Mouse (Mus musculus) lung, adult 10 weeks (tissue): Measurements from ENCODE around the gene Olfr873. TPM values are rescaled to one million over a fixed set of nuclear protein-coding genes. Genes with fewer than 3 reads are reported as not detected.

Experiments used
- polyA plus RNA-seq: library from polyadenylated mRNA; stranded (reverse); fragments of 350-450 nt; fragmentation: Illumina TruSeq; extraction: RNeasy Lipid Tissue Mini Kit (QIAGEN cat#74804); gene quantifications from one replicate; pipeline ENCODE4 v1.2.3, GENCODE M21; 2014; ENCODE audit warnings: low read depth, low replicate concordance; ENCODE audit not compliant: insufficient read depth

The Olfr873 gene
- not detected for polyA plus RNA-seq

GRCm38 (mm10) chr9:20298232-20298631 lies at the start of gene Olfr873:
TSS of gene Olfr873 (plus strand) at chr9:20298532.

DNA sequence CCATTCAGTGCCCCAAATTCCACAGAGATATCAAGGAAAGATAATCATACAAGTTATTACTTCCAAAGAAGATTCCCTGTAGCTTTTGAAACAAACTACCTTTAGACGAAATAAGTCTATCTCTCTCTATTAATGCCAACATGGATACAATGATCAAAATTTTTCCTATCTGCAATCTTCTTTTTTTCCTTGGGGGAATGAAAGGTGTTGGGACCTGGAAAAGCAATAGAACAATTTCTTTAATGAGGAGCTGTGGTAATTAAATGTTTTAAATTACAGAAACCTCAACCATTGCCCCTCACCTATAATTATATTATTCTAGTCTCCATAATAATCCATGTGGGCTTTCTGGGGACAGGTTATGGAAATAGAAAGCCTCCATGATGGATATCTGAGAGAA lies 16.3 kb upstream of the Olfr873 start, which contains the start of gene Olfr39:
Gene Olfr39 (plus strand): TSS at position 301 of the 400 bp plus-strand sequence.

DNA sequence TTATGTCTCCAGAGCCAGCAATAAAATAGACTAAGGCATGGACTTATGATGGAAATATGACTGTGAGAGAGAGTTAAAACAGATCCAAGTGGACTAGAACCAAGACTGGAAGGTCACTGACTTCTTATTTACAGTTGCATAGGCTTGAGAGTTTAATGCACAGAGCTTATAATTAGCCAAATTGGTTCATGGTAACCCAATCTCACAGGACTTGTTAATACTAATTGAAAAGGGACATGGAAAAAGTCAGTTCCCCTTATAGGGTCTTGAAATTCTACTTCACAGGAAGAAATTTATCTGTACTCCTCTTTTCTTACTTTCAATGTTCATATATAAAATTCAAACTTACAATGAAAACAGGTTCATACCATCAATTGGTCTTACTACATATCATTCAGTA lies 37.7 kb downstream of the Olfr873 start, which contains the start of gene Olfr18:
Gene Olfr18 (minus strand): TSS at position 101 of the 400 bp plus-strand sequence.

Other genes starting within 250 kb of the Olfr873 start
- gene Olfr867, start 241.0 kb upstream of the Olfr873 start, polyA plus RNA-seq = not detected
- not detected for gene Olfr868, start 199.9 kb upstream of the Olfr873 start, polyA plus RNA-seq
- not detected for gene Olfr869, start 169.5 kb upstream of the Olfr873 start, polyA plus RNA-seq
- not detected for gene Olfr870, start 124.5 kb upstream of the Olfr873 start, polyA plus RNA-seq
- not detected for gene Olfr871, start 86.3 kb upstream of the Olfr873 start, polyA plus RNA-seq
- gene Olfr872, start 61.4 kb upstream of the Olfr873 start, polyA plus RNA-seq = not detected
- not detected for gene Olfr39, start 16.2 kb upstream of the Olfr873 start, polyA plus RNA-seq
- gene Olfr18, start 37.6 kb downstream of the Olfr873 start, polyA plus RNA-seq = not detected
- gene Zfp560, start 86.6 kb downstream of the Olfr873 start, polyA plus RNA-seq = 17.5 TPM
- gene Zfp26, start 161.6 kb downstream of the Olfr873 start, polyA plus RNA-seq = 2.0 TPM
- gene Zfp426, start 194.2 kb downstream of the Olfr873 start, polyA plus RNA-seq = 8.7 TPM
- gene Zfp266, start 222.9 kb downstream of the Olfr873 start, polyA plus RNA-seq = 8.2 TPM